Mouse (Mus musculus) ES-Bruce4 (cell line): Measurements from ENCODE around the gene 4931428F04Rik.

Experiments used
- CTCF ChIP-seq: IDR thresholded peaks from one replicate; pipeline ENCODE4 v1.8.1; 2011; ENCODE audit warnings: low read depth, low read length
- EP300 ChIP-seq: IDR thresholded peaks from 2 replicates; pipeline ENCODE4 v1.6.1; 2011; ENCODE audit warnings: low read depth, low read length; ENCODE audit not compliant: insufficient read depth
- POLR2A ChIP-seq: IDR thresholded peaks from one replicate; pipeline ENCODE4 v1.8.1; 2011; ENCODE audit warnings: low read length; ENCODE audit not compliant: insufficient read depth

DNA sequence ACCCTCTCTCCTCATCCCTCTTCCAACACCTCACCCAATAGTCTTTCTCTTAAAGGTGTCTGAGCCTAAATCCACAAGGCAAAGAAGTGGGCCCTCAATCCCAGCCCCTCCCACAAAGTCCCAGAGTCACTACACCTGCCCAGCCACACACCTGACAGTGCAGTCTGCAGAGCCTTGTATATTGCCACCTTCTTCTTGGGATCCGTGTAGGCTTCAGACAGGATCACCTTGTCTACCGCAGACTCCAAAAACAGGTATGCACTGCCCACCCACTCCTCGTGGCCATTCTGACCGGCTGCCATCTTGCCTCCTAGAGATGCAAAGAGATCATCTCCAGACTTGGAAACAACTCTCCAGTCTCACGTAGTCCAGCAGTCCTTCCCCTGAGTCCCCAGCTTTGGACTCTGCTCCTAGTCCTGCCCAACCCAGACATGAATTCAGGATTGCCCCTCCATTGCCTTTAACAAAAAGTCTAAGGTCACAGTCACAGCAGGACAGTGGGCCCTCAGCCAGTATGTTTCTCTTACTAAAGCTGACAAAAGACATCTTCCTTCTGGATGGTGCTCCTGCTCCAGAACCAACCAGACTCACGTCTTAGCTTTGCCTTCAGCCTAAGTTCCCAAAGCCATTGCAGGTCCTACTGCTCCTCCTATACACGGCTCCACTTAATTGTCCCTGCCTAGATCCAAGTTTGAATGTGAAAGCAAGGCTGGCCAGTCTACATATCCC is 29.1 kb downstream of the 4931428F04Rik start:
- TF ChIP-seq CTCF (no peak), POLR2A (no peak), EP300 (no peak)
